Mouse (Mus musculus) 3T3-L1 (cell line): ENCODE data around the gene Fam181a.
A peak's percentile ranks its signal among the peaks of the same experiment; 100 is the strongest.

ENCODE experiments used
- DNase-seq: peaks from one replicate; pipeline ENCODE4 v3.0.0-alpha.2; 2015; ENCODE audit warnings: low read depth, low spot score

The Fam181a gene

GRCm38 (mm10) chr12:103310744-103311267, at the start of gene Fam181a:
Gene Fam181a (plus strand): TSS chr12:103310975.
- DNase-seq = no peak

- no peak for DNase-seq
These were observed 48.5 kb upstream of the Fam181a start for GRCm38 (mm10) chr12:103262017-103262865.

GRCm38 (mm10) chr12:103266605-103267004, 44.2 kb upstream of the Fam181a start:
- DNase-seq = no peak

GRCm38 (mm10) chr12:103272176-103272575, 38.6 kb upstream of the Fam181a start:
- DNase-seq = no peak

GRCm38 (mm10) chr12:103273051-103273450, 37.7 kb upstream of the Fam181a start:
- no peak for DNase-seq

GRCm38 (mm10) chr12:103273732-103274131, 37.0 kb upstream of the Fam181a start:
- no peak for DNase-seq

GRCm38 (mm10) chr12:103276422-103276821, 34.4 kb upstream of the Fam181a start:
- DNase-seq = peak; percentile 18

- DNase-seq = peak; percentile 81
These were observed 29.3 kb upstream of the Fam181a start for GRCm38 (mm10) chr12:103281491-103281890.

- DNase-seq = peak; percentile 75
These were observed 28.9 kb upstream of the Fam181a start for GRCm38 (mm10) chr12:103281912-103282311.

- DNase-seq = no peak
These were observed 27.8 kb upstream of the Fam181a start for GRCm38 (mm10) chr12:103282936-103283335.

- DNase-seq = no peak
These were observed 27.4 kb upstream of the Fam181a start for GRCm38 (mm10) chr12:103283411-103283810.

- no peak for DNase-seq
These were observed 23.5 kb upstream of the Fam181a start for GRCm38 (mm10) chr12:103287276-103287675.

GRCm38 (mm10) chr12:103292366-103292765, 18.4 kb upstream of the Fam181a start:
- no peak for DNase-seq

- no peak for DNase-seq
These were observed 14.5 kb upstream of the Fam181a start for GRCm38 (mm10) chr12:103296292-103296691.

- DNase-seq = peak; percentile 5
These were observed 10.3 kb upstream of the Fam181a start for GRCm38 (mm10) chr12:103300493-103300892.

- peak; percentile 62 for DNase-seq
These were observed 9.1 kb upstream of the Fam181a start for GRCm38 (mm10) chr12:103301645-103302044.

GRCm38 (mm10) chr12:103302960-103303359, 7.8 kb upstream of the Fam181a start:
- DNase-seq = no peak

- no peak for DNase-seq
These were observed 4.6 kb upstream of the Fam181a start for GRCm38 (mm10) chr12:103306224-103306623.

GRCm38 (mm10) chr12:103306720-103307119, 4.1 kb upstream of the Fam181a start:
- DNase-seq = no peak

GRCm38 (mm10) chr12:103311921-103312320, 1.1 kb downstream of the Fam181a start:
- no peak for DNase-seq

- no peak for DNase-seq
These were observed 2.5 kb downstream of the Fam181a start for GRCm38 (mm10) chr12:103313274-103313673.

- DNase-seq = no peak
These were observed 3.3 kb downstream of the Fam181a start for GRCm38 (mm10) chr12:103313871-103314639.
